Mouse (Mus musculus): ENCODE measurements around the gene Adam25. TPM values are rescaled to one million over a fixed set of nuclear protein-coding genes. Genes with fewer than 3 reads are reported as not detected.
A peak's percentile ranks its signal among the peaks of the same experiment; 100 is the strongest.
"Not testable (repeated sequence)": the region's sequence is repeated elsewhere in the genome, so short reads cannot be mapped to it uniquely, and the experiment has no call there.

The Adam25 gene
- polyA plus RNA-seq (2015; fragmentation: Nextera tagmentation; extraction: Ambion mirVana): not detected in 2 replicates

GRCm38 (mm10) chr8:40751908-40752307 is at the start of gene Adam25:
TSS of gene Adam25 (plus strand) at chr8:40752208.
- not testable (repeated sequence) for H3K4me3 ChIP-seq (ENCODE audit: low read depth, low read length); ATAC-seq
- 63% methylated on average over 1 of the region's 1 CpGs for WGBS (ENCODE audit: insufficient replicate concordance)

GRCm38 (mm10) chr8:40715406-40715805 is 36.6 kb upstream of the Adam25 start:
- H3K4me3 ChIP-seq (ENCODE audit: low read depth, low read length); H3K4me2 ChIP-seq (ENCODE audit: low read depth, low read length); H3K9me3 ChIP-seq (ENCODE audit: low read length); H3K36me3 ChIP-seq (replicated peaks; ENCODE audit: insufficient read depth, low read length); H3K4me1 ChIP-seq (ENCODE audit: insufficient read depth); H3K9ac ChIP-seq (replicated peaks); H3K27me3 ChIP-seq (ENCODE audit: insufficient read depth, low read length); ATAC-seq; H3K27ac ChIP-seq (ENCODE audit: low read depth); DNase-seq: not testable (repeated sequence)
- WGBS (ENCODE audit: insufficient replicate concordance): 87% methylated on average over 4 of the region's 4 CpGs

More at GRCm38 (mm10) chr8:40751908-40752307, at the start of gene Adam25:
- not testable (repeated sequence) for H3K27me3 ChIP-seq (ENCODE audit: insufficient read depth, low read length); H3K4me1 ChIP-seq (ENCODE audit: insufficient read depth); DNase-seq; H3K9me3 ChIP-seq (ENCODE audit: low read length); H3K4me2 ChIP-seq (ENCODE audit: low read depth, low read length); H3K36me3 ChIP-seq (replicated peaks; ENCODE audit: insufficient read depth, low read length); H3K9ac ChIP-seq (replicated peaks); H3K27ac ChIP-seq (ENCODE audit: low read depth)

- no peak for ATAC-seq
- Histone ChIP-seq H3K4me1 (ENCODE audit: insufficient read depth) (no peaks in the 10 kb centered on the region), H3K9ac (replicated peaks) (no peak overlapping the region), H3K4me2 (ENCODE audit: low read depth, low read length) (no peak overlapping the region), H3K4me3 (ENCODE audit: low read depth, low read length) (no peak overlapping the region), H3K36me3 (replicated peaks; ENCODE audit: insufficient read depth, low read length) (no peaks in the 10 kb centered on the region), H3K27me3 (ENCODE audit: insufficient read depth, low read length) (no peaks in the 10 kb centered on the region), H3K9me3 (ENCODE audit: low read length) (no peaks in the 10 kb centered on the region), H3K27ac (ENCODE audit: low read depth) (no peak overlapping the region)
- TF ChIP-seq CTCF (IDR thresholded peaks at IDR 0.05; ENCODE audit: low read depth) (no peak), EP300 (IDR thresholded peaks at IDR 0.05; ENCODE audit: low read depth) (no peak)
- WGBS (ENCODE audit: insufficient replicate concordance): 77% methylated on average over 7 of the region's 7 CpGs
- DNase-seq: no peak
Observed at GRCm38 (mm10) chr8:40715986-40716385, 36.0 kb upstream of the Adam25 start.

GRCm38 (mm10) chr8:40783320-40783719 is 31.3 kb downstream of the Adam25 start:
- H3K27me3 ChIP-seq (ENCODE audit: insufficient read depth, low read length): no peaks in the 10 kb centered on the region
- no peak overlapping the region for H3K4me2 ChIP-seq (ENCODE audit: low read depth, low read length)
- no peaks in the 10 kb centered on the region for H3K36me3 ChIP-seq (replicated peaks; ENCODE audit: insufficient read depth, low read length)
- H3K4me1 ChIP-seq (ENCODE audit: insufficient read depth): no peaks in the 10 kb centered on the region
- no peak overlapping the region for H3K4me3 ChIP-seq (ENCODE audit: low read depth, low read length)
- H3K27ac ChIP-seq (ENCODE audit: low read depth): no peak overlapping the region
- TF ChIP-seq EP300 (IDR thresholded peaks at IDR 0.05; ENCODE audit: low read depth) (no peak), CTCF (IDR thresholded peaks at IDR 0.05; ENCODE audit: low read depth) (no peak)
- H3K9me3 ChIP-seq (ENCODE audit: low read length): no peaks in the 10 kb centered on the region
- no peak overlapping the region for H3K9ac ChIP-seq (replicated peaks)
- no peak for DNase-seq
- no peak for ATAC-seq

GRCm38 (mm10) chr8:40792973-40793372 is 41.0 kb downstream of the Adam25 start, which contains the start of gene Adam20:
TSS of gene Adam20 (plus strand) at chr8:40793273.
- H3K4me2 ChIP-seq (ENCODE audit: low read depth, low read length); H3K27ac ChIP-seq (ENCODE audit: low read depth); H3K9ac ChIP-seq (replicated peaks); H3K4me1 ChIP-seq (ENCODE audit: insufficient read depth); H3K9me3 ChIP-seq (ENCODE audit: low read length); ATAC-seq; DNase-seq; H3K36me3 ChIP-seq (replicated peaks; ENCODE audit: insufficient read depth, low read length); H3K27me3 ChIP-seq (ENCODE audit: insufficient read depth, low read length); H3K4me3 ChIP-seq (ENCODE audit: low read depth, low read length): not testable (repeated sequence)
- 65% methylated on average over 1 of the region's 1 CpGs for WGBS (ENCODE audit: insufficient replicate concordance)

- no peak overlapping the region for H3K4me2 ChIP-seq (ENCODE audit: low read depth, low read length)
- H3K4me1 ChIP-seq (ENCODE audit: insufficient read depth): no peaks in the 10 kb centered on the region
- no peak overlapping the region for H3K4me3 ChIP-seq (ENCODE audit: low read depth, low read length)
- DNase-seq (no peak), ATAC-seq (peak; percentile 55; the same call in 1 of the 2 replicates)
- no peak overlapping the region for H3K9ac ChIP-seq (replicated peaks)
- no peaks in the 10 kb centered on the region for H3K36me3 ChIP-seq (replicated peaks; ENCODE audit: insufficient read depth, low read length)
- TF ChIP-seq EP300 (IDR thresholded peaks at IDR 0.05; ENCODE audit: low read depth) (no peak), CTCF (IDR thresholded peaks at IDR 0.05; ENCODE audit: low read depth) (no peak)
- 58% methylated on average over 2 of the region's 2 CpGs for WGBS (ENCODE audit: insufficient replicate concordance)
- H3K27me3 ChIP-seq (ENCODE audit: insufficient read depth, low read length): no peaks in the 10 kb centered on the region
- H3K9me3 ChIP-seq (ENCODE audit: low read length): no peaks in the 10 kb centered on the region
- no peak overlapping the region for H3K27ac ChIP-seq (ENCODE audit: low read depth)
Observed at GRCm38 (mm10) chr8:40803379-40804079, 51.5 kb downstream of the Adam25 start.

Other genes with a start within 250 kb of the Adam25 start
- gene Adam24, start 77.1 kb upstream of the Adam25 start, polyA plus RNA-seq (2015; fragmentation: Nextera tagmentation; extraction: Ambion mirVana): not detected in 2 replicates
- gene Adam20, start 41.1 kb downstream of the Adam25 start, polyA plus RNA-seq (2015; fragmentation: Nextera tagmentation; extraction: Ambion mirVana): not detected in 2 replicates
- gene Adam39, start 70.8 kb downstream of the Adam25 start, polyA plus RNA-seq (2015; fragmentation: Nextera tagmentation; extraction: Ambion mirVana): not detected in 2 replicates